ENCODE assay signal across 8 mouse cellular contexts in the genomic region with DNA sequence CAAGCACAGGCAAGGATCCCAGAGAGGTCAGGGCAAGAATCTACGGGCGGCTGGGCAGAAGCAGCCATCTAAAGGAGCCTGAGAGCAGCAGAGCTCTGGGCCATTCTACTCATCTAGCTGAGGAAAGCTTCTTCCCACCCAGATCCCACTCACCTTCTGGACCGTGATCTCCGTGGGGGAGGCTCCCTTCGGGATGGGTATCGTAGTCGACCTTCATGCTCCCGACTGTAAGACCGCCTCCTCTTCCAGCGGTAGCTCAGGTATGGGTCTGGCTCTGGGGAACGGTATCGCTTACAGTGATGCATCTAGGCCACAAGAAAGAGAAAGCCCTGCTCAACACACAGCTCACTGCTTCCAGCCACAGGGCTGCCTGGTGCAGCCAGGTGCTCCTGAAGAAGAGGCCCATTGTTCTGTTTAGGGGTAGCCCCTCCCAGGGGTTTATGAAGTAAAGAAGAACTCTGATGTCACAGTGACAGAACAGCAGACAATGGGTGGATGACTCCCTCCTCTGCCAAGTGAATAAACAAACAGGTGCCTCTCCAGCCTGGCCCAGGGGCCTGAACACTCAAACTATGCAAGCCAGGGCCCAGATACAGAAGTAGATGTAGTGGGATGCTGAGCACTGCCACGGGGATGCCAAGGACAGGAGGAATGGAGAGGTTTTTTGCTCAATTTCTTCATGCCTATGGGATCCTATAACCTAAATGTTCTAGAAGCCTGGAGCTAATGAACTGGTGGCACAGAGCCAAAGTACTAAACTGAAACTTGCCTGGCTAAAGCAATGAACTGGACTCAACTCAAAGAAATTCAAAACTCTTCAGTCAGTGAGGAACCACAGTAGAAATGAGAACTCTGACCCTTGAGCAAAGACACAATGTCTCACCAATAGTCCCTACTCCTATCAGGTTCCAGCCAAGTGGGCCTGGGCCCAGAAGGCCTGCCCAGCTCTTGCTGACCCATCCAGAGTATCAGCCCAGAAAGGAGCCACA. TPM values are rescaled to one million over a fixed set of nuclear protein-coding genes. Genes with fewer than 3 reads are reported as not detected.
DNase-seq lines count a peak whose midpoint lies in the region; ATAC-seq lines count a peak whose summit lies in the region.

No protein-coding gene starts in this region.

- H3K9ac ChIP-seq in heart, embryonic 15.5 days, result no peak overlapping the region
- 0 out of 2 replicates have a peak overlapping the region, but pooled peaks have one; percentile 25 for H3K9ac ChIP-seq in hindbrain, embryonic 16.5 days (ENCODE audit: low read depth, low read length)
- H3K9ac ChIP-seq in liver, embryonic 16.5 days (ENCODE audit: low read depth, low read length), result peak overlapping the region; percentile 94

- H3K27me3 ChIP-seq in heart, embryonic 15.5 days, result no peaks in the 10 kb centered on the region
- H3K27me3 ChIP-seq in hindbrain, embryonic 16.5 days (replicated peaks; ENCODE audit: control insufficient read depth, insufficient read depth, low read length), result no peaks in the 10 kb centered on the region
- no peaks in the 10 kb centered on the region for H3K27me3 ChIP-seq in liver, embryonic 16.5 days (ENCODE audit: control insufficient read depth, insufficient read depth, low read depth, low read length)

- H3K4me2 ChIP-seq in heart, embryonic 15.5 days, result peak overlapping the region; percentile 92
- H3K4me2 ChIP-seq in hindbrain, embryonic 16.5 days (ENCODE audit: low read length), result no peak overlapping the region; the same call in 1 of the 2 replicates
- H3K4me2 ChIP-seq in liver, embryonic 16.5 days (ENCODE audit: low read depth, low read length), result peak overlapping the region; percentile 90

- H3K9me3 ChIP-seq in heart, embryonic 15.5 days (replicated peaks), result no peaks in the 10 kb centered on the region
- no peaks in the 10 kb centered on the region for H3K9me3 ChIP-seq in hindbrain, embryonic 16.5 days (ENCODE audit: control insufficient read depth, low read length)
- no peaks in the 10 kb centered on the region for H3K9me3 ChIP-seq in liver, embryonic 16.5 days (replicated peaks; ENCODE audit: control insufficient read depth, low read length)

- H3K4me3 ChIP-seq in heart, embryonic 15.5 days, result peak overlapping the region; percentile 16
- H3K4me3 ChIP-seq in hindbrain, embryonic 16.5 days (ENCODE audit: low read length), result no peak overlapping the region
- peak overlapping the region; percentile 95 for H3K4me3 ChIP-seq in liver, embryonic 16.5 days (ENCODE audit: low read depth, low read length)

- H3K36me3 ChIP-seq in heart, embryonic 15.5 days, result peaks cover 44% of the 10 kb centered on the region
- peaks cover 40% of the 10 kb centered on the region for H3K36me3 ChIP-seq in hindbrain, embryonic 16.5 days (ENCODE audit: control insufficient read depth, insufficient read depth, low read length)
- peaks cover 51% of the 10 kb centered on the region for H3K36me3 ChIP-seq in liver, embryonic 16.5 days (ENCODE audit: control insufficient read depth, insufficient read depth)

- H3K4me1 ChIP-seq in heart, embryonic 15.5 days (replicated peaks), result peaks cover 50% of the 10 kb centered on the region
- peaks cover 32% of the 10 kb centered on the region for H3K4me1 ChIP-seq in hindbrain, embryonic 16.5 days (ENCODE audit: control insufficient read depth, insufficient read depth, low read depth, low read length)
- peaks cover 80% of the 10 kb centered on the region for H3K4me1 ChIP-seq in liver, embryonic 16.5 days (ENCODE audit: control insufficient read depth, low read depth, low read length)

- H3K27ac ChIP-seq in heart, embryonic 15.5 days, result peak overlapping the region; percentile 99; the same call in 1 of the 2 replicates
- no peak overlapping the region; the same call in 1 of the 2 replicates for H3K27ac ChIP-seq in hindbrain, embryonic 16.5 days (ENCODE audit: low read depth, low read length)
- H3K27ac ChIP-seq in liver, embryonic 16.5 days (ENCODE audit: low read length), result peak overlapping the region; percentile 97

- 85% methylated on average over 13 of the region's 13 CpGs for WGBS in heart, embryonic 15.5 days
- 91% methylated on average over 13 of the region's 13 CpGs for WGBS in hindbrain, embryonic 16.5 days
- 91% methylated on average over 13 of the region's 13 CpGs for WGBS in liver, embryonic 16.5 days (ENCODE audit: insufficient replicate concordance)

- no peak for DNase-seq in heart, postnatal 4 days
- peak; percentile 36 for DNase-seq in cerebellum, adult 8-10 months
- DNase-seq in right cerebral cortex, postnatal 4 days, result no peak
- no peak for DNase-seq in frontal cortex, postnatal 10 days (ENCODE audit: low spot score in 2 of 2)

- no peak for ATAC-seq in heart, embryonic 15.5 days (replicated peaks; ENCODE audit: insufficient number of reproducible peaks, insufficient read depth, low FRiP score, low read depth)
- ATAC-seq in hindbrain, embryonic 16.5 days, result no peak
- ATAC-seq in liver, embryonic 16.5 days (ENCODE audit: low read depth), result no peak
- no peak for ATAC-seq in CD4-positive, CD25-positive, alpha-beta regulatory T cell, adult 4 months

RNA-seq across cellular contexts. Expression of a gene that starts 3.8 kb away (rescaled TPM):
- polyA plus RNA-seq in heart, embryonic 15.5 days (2015; fragmentation: Nextera tagmentation; extraction: Ambion mirVana), result 48.5 and 65.2 TPM in 2 replicates
- total RNA-seq in heart, postnatal 4 days (2021), result 10 to 100 TPM; 43.5 to 49.1 TPM
- 57.2 and 66.1 TPM in 2 replicates for polyA plus RNA-seq in hindbrain, embryonic 16.5 days (2015; fragmentation: Nextera tagmentation; extraction: Ambion mirVana)
- 93.5 and 104 TPM in 2 replicates for polyA plus RNA-seq in liver, embryonic 16.5 days (2015; fragmentation: Nextera tagmentation; extraction: Ambion mirVana)
- 100 to 1,000 TPM in 1 of 2 experiments, 10 to 100 TPM in 1; 95.0 to 107 TPM for polyA plus RNA-seq in CD4-positive, CD25-positive, alpha-beta regulatory T cell, adult 4 months (2017; shearing (Covaris generic))

RNA-seq across cellular contexts. Expression of a gene that starts 53.5 kb away (rescaled TPM):
- 13.5 and 21.4 TPM in 2 replicates for polyA plus RNA-seq in heart, embryonic 15.5 days (2015; fragmentation: Nextera tagmentation; extraction: Ambion mirVana)
- 10 to 100 TPM in 1 of 2 experiments, 1 to 10 TPM in 1; 8.9 to 10.0 TPM for total RNA-seq in heart, postnatal 4 days (2021)
- 29.7 and 31.9 TPM in 2 replicates for polyA plus RNA-seq in hindbrain, embryonic 16.5 days (2015; fragmentation: Nextera tagmentation; extraction: Ambion mirVana)
- polyA plus RNA-seq in liver, embryonic 16.5 days (2015; fragmentation: Nextera tagmentation; extraction: Ambion mirVana), result 15.2 and 17.0 TPM in 2 replicates
- 10 to 100 TPM; 30.2 to 30.5 TPM for polyA plus RNA-seq in CD4-positive, CD25-positive, alpha-beta regulatory T cell, adult 4 months (2017; shearing (Covaris generic))
